Mouse (Mus musculus) cortical plate, adult 2 months (tissue): ENCODE data around the gene Zmiz1. TPM values are rescaled to one million over a fixed set of nuclear protein-coding genes. Genes with fewer than 3 reads are reported as not detected.

Experiments
- H3K27ac ChIP-seq: fragments of 200-500 bp; 2 replicates; pipeline ENCODE4 v1.5.1; 2012; ENCODE audit warnings: low read length, control low read depth, inconsistent platforms; ENCODE audit not compliant: insufficient read depth
- H3K4me1 ChIP-seq: fragments of 200-500 bp; 2 replicates; pipeline ENCODE4 v1.6.1; 2011; ENCODE audit warnings: low read length; ENCODE audit not compliant: control insufficient read depth, insufficient read depth
- H3K4me3 ChIP-seq: fragments of 200-500 bp; 2 replicates; pipeline ENCODE4 v1.5.1; 2011; ENCODE audit warnings: mild to moderate bottlenecking, low read length, control low read depth; ENCODE audit not compliant: insufficient read depth
- CTCF ChIP-seq: fragments of 200-500 bp; IDR thresholded peaks from 2 replicates; pipeline ENCODE4 v1.5.1; 2011; ENCODE audit warnings: mild to moderate bottlenecking, control low read depth, low read length; ENCODE audit not compliant: insufficient read depth; ENCODE audit errors: extremely low read depth
- POLR2A ChIP-seq: fragments of 200-500 bp; IDR thresholded peaks from 2 replicates; pipeline ENCODE4 v1.6.1; 2011; ENCODE audit warnings: mild to moderate bottlenecking, low read length, control low read depth; ENCODE audit not compliant: insufficient read depth; ENCODE audit errors: extremely low read depth
- polyA plus RNA-seq: library from polyadenylated mRNA; depleted of rRNA; stranded (reverse); fragments of >200 nt; gene quantifications from 2 replicates; pipeline ENCODE4 v1.2.3, GENCODE M21; 2012

Gene Zmiz1
- polyA plus RNA-seq, 1 experiment, result 36.9 TPM

GRCm38 (mm10) chr14:25461676-25462385, 2.8 kb downstream of the Zmiz1 start:
- Histone ChIP-seq H3K27ac (0 out of 2 replicates have a peak overlapping the region, but pooled peaks have one; percentile 20), H3K4me1 (peaks cover 5% of the 10 kb centered on the region), H3K4me3 (peak overlapping the region; percentile 51)
- TF ChIP-seq CTCF (no peak), POLR2A (no peak)

GRCm38 (mm10) chr14:25462975-25463374, 4.0 kb downstream of the Zmiz1 start:
- no peak for TF ChIP-seq POLR2A
- TF ChIP-seq CTCF, result no peak
- Histone ChIP-seq H3K27ac (no peak overlapping the region), H3K4me1 (peaks cover 5% of the 10 kb centered on the region), H3K4me3 (no peak overlapping the region)

- Histone ChIP-seq H3K27ac (no peak overlapping the region), H3K4me1 (peaks cover 5% of the 10 kb centered on the region), H3K4me3 (no peak overlapping the region)
- TF ChIP-seq CTCF, result no peak
These were observed 4.9 kb downstream of the Zmiz1 start for GRCm38 (mm10) chr14:25463919-25464318.

GRCm38 (mm10) chr14:25464611-25465307, 5.8 kb downstream of the Zmiz1 start:
- no peak overlapping the region for H3K27ac ChIP-seq

GRCm38 (mm10) chr14:25466361-25466760, 7.4 kb downstream of the Zmiz1 start:
- Histone ChIP-seq H3K4me1 (peaks cover 6% of the 10 kb centered on the region), H3K4me3 (no peak overlapping the region), H3K27ac (no peak overlapping the region)
- TF ChIP-seq CTCF (no peak), POLR2A (no peak)

More at GRCm38 (mm10) chr14:25464611-25465307, 5.8 kb downstream of the Zmiz1 start:
- peaks cover 5% of the 10 kb centered on the region for H3K4me1 ChIP-seq
- no peak overlapping the region for H3K4me3 ChIP-seq
- TF ChIP-seq POLR2A (no peak), CTCF (no peak)

GRCm38 (mm10) chr14:25467911-25468668, 9.1 kb downstream of the Zmiz1 start:
- Histone ChIP-seq H3K4me3 (no peak overlapping the region), H3K4me1 (peaks cover 7% of the 10 kb centered on the region), H3K27ac (no peak overlapping the region)
- TF ChIP-seq POLR2A (no peak), CTCF (no peak)

- Histone ChIP-seq H3K27ac (no peak overlapping the region), H3K4me3 (no peak overlapping the region), H3K4me1 (peaks cover 7% of the 10 kb centered on the region)
- TF ChIP-seq CTCF (no peak), POLR2A (no peak)
These were observed 10.0 kb downstream of the Zmiz1 start for GRCm38 (mm10) chr14:25468891-25469529.

- TF ChIP-seq POLR2A, result no peak
- no peak for TF ChIP-seq CTCF
- H3K27ac ChIP-seq, result no peak overlapping the region
- H3K4me1 ChIP-seq, result peaks cover 8% of the 10 kb centered on the region; the same call in 1 of the 2 replicates
- H3K4me3 ChIP-seq, result no peak overlapping the region
These were observed 11.3 kb downstream of the Zmiz1 start for GRCm38 (mm10) chr14:25470224-25470805.

GRCm38 (mm10) chr14:25471035-25471434, 12.1 kb downstream of the Zmiz1 start:
- TF ChIP-seq CTCF (no peak), POLR2A (no peak)
- peaks cover 8% of the 10 kb centered on the region; the same call in 1 of the 2 replicates for H3K4me1 ChIP-seq

More at GRCm38 (mm10) chr14:25471035-25471434, 12.1 kb downstream of the Zmiz1 start:
- no peak overlapping the region for H3K4me3 ChIP-seq
- H3K27ac ChIP-seq, result no peak overlapping the region
